Comparison of ENCODE assay signal across 19 mouse cellular contexts in genomic region chr4:100426101-100426500, GRCm38 (mm10). TPM values are rescaled to one million over a fixed set of nuclear protein-coding genes. Genes with fewer than 3 reads are reported as not detected.
"Had no signal": no experiment of that assay in that cellular context is flagged by ENCODE, and none has a peak within 500 bp of the region (broad histone marks: within the 10 kb centered on the region; RNA-seq: fewer than 3 reads in every experiment).

No protein-coding gene starts in this region.

- ATAC-seq: lung, postnatal 0 days; midbrain, embryonic 15.5 days had no signal

- H3K9ac ChIP-seq: liver, embryonic 15.5 days; midbrain, embryonic 15.5 days; neural tube, embryonic 13.5 days; stomach, embryonic 15.5 days had no signal

- H3K27me3 ChIP-seq: liver, embryonic 15.5 days; neural tube, embryonic 13.5 days; stomach, embryonic 15.5 days had no signal

- H3K4me3 ChIP-seq: limb, embryonic 10.5 days; liver, embryonic 15.5 days; midbrain, embryonic 10.5 days; midbrain, embryonic 15.5 days; neural tube, embryonic 13.5 days; stomach, embryonic 15.5 days had no signal

- H3K36me3 ChIP-seq: liver, embryonic 15.5 days; midbrain, embryonic 10.5 days; midbrain, embryonic 15.5 days; neural tube, embryonic 13.5 days; stomach, embryonic 15.5 days had no signal

- H3K4me2 ChIP-seq: liver, embryonic 11.5 days; liver, embryonic 15.5 days; midbrain, embryonic 15.5 days; neural tube, embryonic 13.5 days; stomach, embryonic 15.5 days had no signal

- H3K27ac ChIP-seq: kidney, postnatal 0 days; limb, embryonic 10.5 days; liver, embryonic 15.5 days; midbrain, embryonic 10.5 days; midbrain, embryonic 15.5 days; neural tube, embryonic 13.5 days; stomach, embryonic 15.5 days had no signal

- H3K4me1 ChIP-seq: liver, embryonic 15.5 days; stomach, embryonic 15.5 days had no signal

- DNase-seq: kidney, postnatal 36 days; lung, adult 2 months; lung, postnatal 4 days; retina, postnatal 1 day; right cerebral cortex, postnatal 4 days; spleen, adult 18-20 months; thymus, adult 2 months; thymus, postnatal 25 days had no signal

- H3K9me3 ChIP-seq: limb, embryonic 10.5 days; liver, embryonic 15.5 days; midbrain, embryonic 10.5 days; midbrain, embryonic 15.5 days; neural tube, embryonic 13.5 days; stomach, embryonic 15.5 days had no signal

RNA-seq across cellular contexts. Expression of gene Ube2u, which starts 52.5 kb away (rescaled TPM):
- total RNA-seq: layer of hippocampus, adult 18-20 months; megakaryocyte, adult 5-6 weeks had no signal
- polyA plus RNA-seq: lung, adult 2 months; thymus, adult 2 months had no signal
